Mouse (Mus musculus): ENCODE data around the gene Gpr61.

- peak; percentile 89 for TF ChIP-seq CTCF (IDR thresholded peaks at IDR 0.05; ENCODE audit: low read depth)
- TF ChIP-seq EP300 (IDR thresholded peaks at IDR 0.05; ENCODE audit: low read depth) = no peak
These were observed 45.9 kb upstream of the Gpr61 start, which contains the start of gene Cyb561d1 for GRCm38 (mm10) chr3:108200329-108201323.
